Mouse (Mus musculus) limb, embryonic 13.5 days (tissue): ENCODE results near the gene Lrmda. TPM values are rescaled to one million over a fixed set of nuclear protein-coding genes. Genes with fewer than 3 reads are reported as not detected.

Experiments used
- ATAC-seq: fragments of 200-750 bp; cut with Nextera tagmentation; 2 replicates; pipeline ENCODE4 v1.8.0; 2017; ENCODE audit warnings: low read depth, moderate number of reproducible peaks, moderate TSS enrichment; ENCODE audit not compliant: low FRiP score
- H3K27ac ChIP-seq: fragments of 300-500 bp; sonication (generic); 2 replicates; pipeline ENCODE4 v1.5.1; 2015; ENCODE audit warnings: inconsistent platforms, mild to moderate bottlenecking, moderate library complexity
- H3K27me3 ChIP-seq: fragments of 300-500 bp; sonication (generic); 2 replicates; pipeline ENCODE4 v1.6.1; 2015; ENCODE audit warnings: mild to moderate bottlenecking, inconsistent platforms
- H3K36me3 ChIP-seq: fragments of 300-500 bp; sonication (generic); 2 replicates; pipeline ENCODE4 v1.6.1; 2015; ENCODE audit warnings: inconsistent platforms, mild to moderate bottlenecking, moderate library complexity
- H3K4me1 ChIP-seq: fragments of 300-500 bp; sonication (generic); 2 replicates; pipeline ENCODE4 v1.6.1; 2015; ENCODE audit warnings: inconsistent platforms
- H3K4me2 ChIP-seq: fragments of 300-500 bp; sonication (generic); replicated peaks from 2 replicates; pipeline ENCODE4 v1.6.1; 2015; ENCODE audit warnings: inconsistent platforms, mild to moderate bottlenecking, moderate library complexity
- H3K4me3 ChIP-seq: fragments of 300-500 bp; sonication (generic); 2 replicates; pipeline ENCODE4 v1.5.1; 2015; ENCODE audit warnings: moderate library complexity, mild to moderate bottlenecking, inconsistent platforms
- H3K9ac ChIP-seq: fragments of 300-500 bp; sonication (generic); 2 replicates; pipeline ENCODE4 v1.6.1; 2015; ENCODE audit warnings: mild to moderate bottlenecking, inconsistent platforms
- H3K9me3 ChIP-seq: fragments of 300-500 bp; sonication (generic); 2 replicates; pipeline ENCODE4 v1.6.1; 2016; ENCODE audit warnings: inconsistent platforms
- WGBS: fragments of 180-500 bp; shearing (Covaris S2); methylation state at CpG from one replicate; pipeline ENCODE4 v1.1.7; 2015; 5-methylcytosine and 5-hydroxymethylcytosine counted together
- polyA plus RNA-seq: library from polyadenylated mRNA; unstranded; fragments of >200 nt; fragmentation: Nextera tagmentation; extraction: Ambion mirVana; gene quantifications from 2 replicates; pipeline ENCODE4 v1.2.1, GENCODE M21; 2015

Gene Lrmda
- polyA plus RNA-seq, 1 experiment from 2014 or later: 0.38 TPM

- Histone ChIP-seq H3K27me3 (no peaks in the 10 kb centered on the region), H3K4me3 (no peak overlapping the region), H3K9ac (no peak overlapping the region), H3K9me3 (no peaks in the 10 kb centered on the region), H3K4me1 (peaks cover 12% of the 10 kb centered on the region), H3K27ac (no peak overlapping the region), H3K4me2 (no peak overlapping the region), H3K36me3 (no peaks in the 10 kb centered on the region)
- 84% methylated on average over 1 of the region's 1 CpGs for WGBS
- ATAC-seq: no peak
These were observed 700.5 kb downstream of the Lrmda start for GRCm38 (mm10) chr14:22719968-22720367.

GRCm38 (mm10) chr14:22721845-22722244 is 702.3 kb downstream of the Lrmda start:
- Histone ChIP-seq H3K36me3 (no peaks in the 10 kb centered on the region), H3K27ac (peak overlapping the region; percentile 1; the same call in 1 of the 2 replicates), H3K27me3 (no peaks in the 10 kb centered on the region), H3K9ac (no peak overlapping the region), H3K4me3 (no peak overlapping the region), H3K9me3 (no peaks in the 10 kb centered on the region), H3K4me2 (peak overlapping the region; percentile 37), H3K4me1 (peaks cover 12% of the 10 kb centered on the region)
- WGBS: 17% methylated on average over 5 of the region's 5 CpGs
- ATAC-seq: no peak

- no peaks in the 10 kb centered on the region for H3K36me3 ChIP-seq
- ATAC-seq: no peak
- H3K4me1 ChIP-seq: 0 out of 2 replicates have a peak, but pooled peaks cover 2% of the 10 kb centered on the region
- H3K27ac ChIP-seq: no peak overlapping the region
- H3K4me3 ChIP-seq: no peak overlapping the region
- H3K9ac ChIP-seq: no peak overlapping the region
- no peak overlapping the region for H3K4me2 ChIP-seq
- WGBS: 84% methylated on average over 2 of the region's 2 CpGs
- H3K27me3 ChIP-seq: no peaks in the 10 kb centered on the region
- H3K9me3 ChIP-seq: no peaks in the 10 kb centered on the region
These were observed 708.0 kb downstream of the Lrmda start for GRCm38 (mm10) chr14:22727548-22727947.

DNA sequence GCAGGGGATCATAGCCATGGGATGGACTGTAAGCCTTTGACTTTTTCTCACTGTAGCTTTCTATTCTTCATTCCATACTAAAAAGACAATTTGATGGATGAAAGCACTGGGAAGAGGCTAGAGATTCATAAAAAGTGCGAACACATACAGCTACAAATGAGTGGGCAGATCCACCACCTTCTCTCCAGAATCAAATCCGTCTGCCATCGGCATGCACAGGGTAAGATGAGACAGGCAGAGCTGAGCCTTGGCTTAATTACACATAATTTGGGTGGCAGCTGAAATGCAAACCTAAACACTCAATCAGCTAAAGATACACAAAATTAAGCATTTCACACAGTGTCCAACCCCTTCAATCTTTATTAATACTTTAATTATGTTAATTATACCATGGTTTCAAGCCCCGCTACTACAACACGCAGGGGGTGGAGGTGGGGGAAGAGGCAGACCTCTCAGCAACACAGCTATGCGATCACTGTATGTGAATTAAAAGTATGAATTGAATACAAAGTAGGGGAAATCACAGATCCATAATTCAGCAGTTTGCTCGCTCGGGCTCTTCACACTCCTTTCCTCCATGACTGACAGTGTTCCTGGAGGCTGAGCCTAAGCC is 709.2 kb downstream of the Lrmda start:
- Histone ChIP-seq H3K9ac (no peak overlapping the region), H3K36me3 (no peaks in the 10 kb centered on the region), H3K4me2 (no peak overlapping the region), H3K27ac (no peak overlapping the region), H3K27me3 (no peaks in the 10 kb centered on the region), H3K4me3 (no peak overlapping the region), H3K9me3 (no peaks in the 10 kb centered on the region), H3K4me1 (no peaks in the 10 kb centered on the region)
- ATAC-seq: no peak
- WGBS: 91% methylated on average over 8 of the region's 8 CpGs

GRCm38 (mm10) chr14:22738603-22739002 is 719.1 kb downstream of the Lrmda start:
- 0 out of 2 replicates have a peak, but pooled peaks cover 4% of the 10 kb centered on the region for H3K27me3 ChIP-seq
- no peak for ATAC-seq
- H3K4me3 ChIP-seq: no peak overlapping the region
- no peak overlapping the region for H3K9ac ChIP-seq
- H3K9me3 ChIP-seq: no peaks in the 10 kb centered on the region
- H3K27ac ChIP-seq: no peak overlapping the region
- no peaks in the 10 kb centered on the region for H3K36me3 ChIP-seq
- H3K4me2 ChIP-seq: no peak overlapping the region
- H3K4me1 ChIP-seq: peaks cover 5% of the 10 kb centered on the region; the same call in 1 of the 2 replicates
- 80% methylated on average over 11 of the region's 11 CpGs for WGBS

GRCm38 (mm10) chr14:22742527-22742926 is 723.0 kb downstream of the Lrmda start:
- Histone ChIP-seq H3K27ac (no peak overlapping the region), H3K4me2 (no peak overlapping the region), H3K9ac (no peak overlapping the region), H3K4me3 (no peak overlapping the region), H3K4me1 (peaks cover 9% of the 10 kb centered on the region), H3K9me3 (no peaks in the 10 kb centered on the region), H3K36me3 (no peaks in the 10 kb centered on the region), H3K27me3 (0 out of 2 replicates have a peak, but pooled peaks cover 4% of the 10 kb centered on the region)
- no peak for ATAC-seq

- Histone ChIP-seq H3K9me3 (no peaks in the 10 kb centered on the region), H3K9ac (no peak overlapping the region), H3K4me3 (no peak overlapping the region), H3K27me3 (0 out of 2 replicates have a peak, but pooled peaks cover 4% of the 10 kb centered on the region), H3K4me2 (no peak overlapping the region), H3K4me1 (peaks cover 9% of the 10 kb centered on the region), H3K27ac (no peak overlapping the region), H3K36me3 (no peaks in the 10 kb centered on the region)
- 81% methylated on average over 4 of the region's 4 CpGs for WGBS
- ATAC-seq: no peak
These were observed 723.8 kb downstream of the Lrmda start for GRCm38 (mm10) chr14:22743264-22743663.

DNA sequence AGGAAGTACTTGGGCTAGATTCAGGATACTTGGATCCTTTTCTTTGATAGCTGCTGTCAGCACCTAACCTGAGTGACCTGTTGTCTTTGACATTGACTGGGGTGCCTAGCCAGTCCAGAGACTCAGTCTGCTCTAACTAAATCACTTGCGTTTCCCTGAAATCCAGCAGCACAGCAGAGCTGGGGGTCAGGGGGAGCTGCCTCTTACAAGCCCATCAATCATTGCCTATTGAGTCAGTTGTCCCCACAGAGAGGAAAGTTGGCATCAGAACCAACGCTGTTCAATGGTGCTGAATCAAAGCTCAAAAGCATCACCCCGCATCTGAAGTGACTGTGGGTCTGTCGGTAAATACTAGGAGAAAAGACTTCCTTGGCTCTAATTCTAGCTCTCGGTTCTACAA is 725.2 kb downstream of the Lrmda start:
- H3K4me2 ChIP-seq: no peak overlapping the region
- WGBS: 40% methylated on average over 5 of the region's 5 CpGs
- H3K4me3 ChIP-seq: no peak overlapping the region
- H3K36me3 ChIP-seq: no peaks in the 10 kb centered on the region
- H3K27ac ChIP-seq: no peak overlapping the region
- ATAC-seq: no peak
- peaks cover 9% of the 10 kb centered on the region for H3K4me1 ChIP-seq
- H3K9me3 ChIP-seq: no peaks in the 10 kb centered on the region
- no peaks in the 10 kb centered on the region for H3K27me3 ChIP-seq
- H3K9ac ChIP-seq: no peak overlapping the region

GRCm38 (mm10) chr14:22745263-22745881 is 725.9 kb downstream of the Lrmda start:
- Histone ChIP-seq H3K4me3 (no peak overlapping the region), H3K4me2 (no peak overlapping the region), H3K9ac (no peak overlapping the region), H3K4me1 (peaks cover 9% of the 10 kb centered on the region), H3K27ac (no peak overlapping the region), H3K27me3 (no peaks in the 10 kb centered on the region), H3K9me3 (no peaks in the 10 kb centered on the region), H3K36me3 (no peaks in the 10 kb centered on the region)
- no peak for ATAC-seq
- 36% methylated on average over 1 of the region's 1 CpGs for WGBS

GRCm38 (mm10) chr14:22745882-22746480 is 726.5 kb downstream of the Lrmda start:
- 8% methylated on average over 5 of the region's 5 CpGs for WGBS
- H3K9ac ChIP-seq: no peak overlapping the region
- ATAC-seq: no peak

DNA sequence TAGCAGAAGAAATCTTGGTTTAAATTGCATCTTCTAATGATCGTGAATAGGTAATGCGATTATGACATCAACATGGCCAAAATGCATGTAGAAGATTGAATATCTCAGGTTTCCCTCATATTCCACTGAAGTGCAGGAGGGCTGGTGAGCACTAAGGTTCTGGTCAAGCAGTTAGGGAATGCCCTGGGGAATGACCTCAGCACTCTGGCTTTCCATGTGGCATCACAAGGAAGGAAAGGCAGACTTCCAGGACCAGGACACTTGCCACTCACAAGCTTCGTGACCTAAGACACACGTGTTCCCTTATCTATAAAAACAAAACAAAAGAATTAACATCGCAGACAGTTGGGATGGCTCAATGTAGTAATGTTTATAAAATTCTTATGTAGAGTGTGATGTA is 728.3 kb downstream of the Lrmda start:
- Histone ChIP-seq H3K9me3 (no peaks in the 10 kb centered on the region), H3K4me2 (no peak overlapping the region), H3K4me1 (peaks cover 9% of the 10 kb centered on the region), H3K27ac (no peak overlapping the region), H3K9ac (no peak overlapping the region), H3K36me3 (no peaks in the 10 kb centered on the region), H3K27me3 (no peaks in the 10 kb centered on the region), H3K4me3 (no peak overlapping the region)
- no peak for ATAC-seq
- WGBS: 91% methylated on average over 5 of the region's 5 CpGs

More at GRCm38 (mm10) chr14:22745882-22746480, 726.5 kb downstream of the Lrmda start:
- no peak overlapping the region for H3K4me2 ChIP-seq
- no peak overlapping the region for H3K27ac ChIP-seq
- no peaks in the 10 kb centered on the region for H3K36me3 ChIP-seq
- H3K4me1 ChIP-seq: peaks cover 9% of the 10 kb centered on the region
- H3K9me3 ChIP-seq: no peaks in the 10 kb centered on the region
- no peaks in the 10 kb centered on the region for H3K27me3 ChIP-seq
- no peak overlapping the region for H3K4me3 ChIP-seq

- no peaks in the 10 kb centered on the region for H3K36me3 ChIP-seq
- no peak overlapping the region for H3K27ac ChIP-seq
- no peaks in the 10 kb centered on the region for H3K9me3 ChIP-seq
- peaks cover 9% of the 10 kb centered on the region for H3K4me1 ChIP-seq
- no peak overlapping the region for H3K4me2 ChIP-seq
- H3K27me3 ChIP-seq: no peaks in the 10 kb centered on the region
- H3K9ac ChIP-seq: no peak overlapping the region
- H3K4me3 ChIP-seq: no peak overlapping the region
- no peak for ATAC-seq
These were observed 730.9 kb downstream of the Lrmda start for GRCm38 (mm10) chr14:22750409-22750808.
